Mouse (Mus musculus) stomach, postnatal 0 days (tissue): Measurements from ENCODE around the gene Rapgef3. TPM values are rescaled to one million over a fixed set of nuclear protein-coding genes. Genes with fewer than 3 reads are reported as not detected.

Experiments used
- ATAC-seq: fragments of 200-750 bp; cut with Nextera tagmentation; 2 replicates; pipeline ENCODE4 v1.8.0; 2017; ENCODE audit not compliant: low FRiP score, low TSS enrichment
- DNase-seq: peaks from one replicate; pipeline ENCODE4 v3.0.0-alpha.2; 2016; ENCODE audit warnings: low spot score
- H3K27ac ChIP-seq: fragments of 300-500 bp; sonication (generic); replicated peaks from 2 replicates; pipeline ENCODE4 v1.5.1; 2014; ENCODE audit warnings: mild to moderate bottlenecking, control low read depth
- H3K27me3 ChIP-seq: fragments of 300-500 bp; sonication (generic); 2 replicates; pipeline ENCODE4 v1.6.1; 2014; ENCODE audit warnings: low read length; ENCODE audit not compliant: control insufficient read depth, insufficient read depth
- H3K36me3 ChIP-seq: fragments of 300-500 bp; sonication (generic); 2 replicates; pipeline ENCODE4 v1.6.1; 2014; ENCODE audit warnings: low read length, mixed read lengths; ENCODE audit not compliant: control insufficient read depth, insufficient read depth
- H3K4me1 ChIP-seq: fragments of 300-500 bp; sonication (generic); replicated peaks from 2 replicates; pipeline ENCODE4 v1.6.1; 2014; ENCODE audit warnings: antibody characterized with exemption; ENCODE audit not compliant: control insufficient read depth, insufficient read depth
- H3K4me2 ChIP-seq: fragments of 300-500 bp; sonication (generic); replicated peaks from 2 replicates; pipeline ENCODE4 v1.6.1; 2014; ENCODE audit warnings: low read depth, mild to moderate bottlenecking, control low read depth, moderate library complexity
- H3K4me3 ChIP-seq: fragments of 300-500 bp; sonication (generic); 2 replicates; pipeline ENCODE4 v1.5.1; 2014; ENCODE audit warnings: low read depth, low read length, control low read depth
- H3K9ac ChIP-seq: fragments of 300-500 bp; sonication (generic); 2 replicates; pipeline ENCODE4 v1.6.1; 2014; ENCODE audit warnings: mild to moderate bottlenecking, low read length, control low read depth, mixed read lengths
- H3K9me3 ChIP-seq: fragments of 300-500 bp; sonication (generic); 2 replicates; pipeline ENCODE4 v1.6.1; 2016; ENCODE audit warnings: low read length; ENCODE audit not compliant: control insufficient read depth
- CTCF ChIP-seq: IDR thresholded peaks from 2 replicates; pipeline ENCODE4 v1.5.1; 2016; ENCODE audit warnings: antibody characterized with exemption, low read depth, mild to moderate bottlenecking, moderate library complexity
- EP300 ChIP-seq: optimal IDR thresholded peaks from 2 replicates; pipeline ENCODE3; 2016; ENCODE audit warnings: antibody characterized with exemption
- WGBS: fragments of 180-500 bp; shearing (Covaris S2); extraction: QIAGEN DNeasy Blood & Tissue Kit; methylation state at CpG from one replicate; pipeline ENCODE4 v1.1.7; 2014; 5-methylcytosine and 5-hydroxymethylcytosine counted together
- polyA plus RNA-seq: library from polyadenylated mRNA; unstranded; fragments of >200 nt; fragmentation: Nextera tagmentation; extraction: Ambion mirVana; gene quantifications from 2 replicates; pipeline ENCODE4 v1.2.1, GENCODE M21; 2015

The Rapgef3 gene
- polyA plus RNA-seq, 1 experiment from 2014 or later, result 3.2 TPM

GRCm38 (mm10) chr15:97743210-97743609 is 24.6 kb downstream of the Rapgef3 start:
- WGBS, result 79% methylated on average over 5 of the region's 5 CpGs
- no peak for DNase-seq
- no peaks in the 10 kb centered on the region for H3K4me1 ChIP-seq
- no peak overlapping the region for H3K4me3 ChIP-seq
- no peak overlapping the region for H3K9ac ChIP-seq
- TF ChIP-seq CTCF, result no peak
- no peak for TF ChIP-seq EP300
- H3K36me3 ChIP-seq, result no peaks in the 10 kb centered on the region
- H3K27ac ChIP-seq, result no peak overlapping the region
- no peak overlapping the region for H3K4me2 ChIP-seq
- no peaks in the 10 kb centered on the region for H3K27me3 ChIP-seq
- H3K9me3 ChIP-seq, result no peaks in the 10 kb centered on the region
- ATAC-seq, result no peak

DNA sequence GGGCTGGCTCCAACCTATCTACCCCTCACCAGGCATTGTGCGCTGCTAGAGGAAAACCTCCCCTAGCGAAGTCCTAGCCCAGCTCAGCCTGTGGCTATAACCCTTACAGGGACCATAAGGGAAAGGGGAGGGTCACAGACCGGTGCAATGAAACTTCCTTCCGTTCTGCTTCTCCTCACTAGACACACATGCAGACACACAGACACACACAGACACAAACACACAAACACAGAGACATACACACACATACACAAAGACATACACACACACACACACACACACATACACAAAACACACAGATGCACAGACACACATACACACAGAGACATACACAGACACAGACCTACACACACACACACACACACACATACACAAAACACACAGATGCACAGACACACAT is 25.2 kb downstream of the Rapgef3 start:
- Histone ChIP-seq H3K4me2 (no peak overlapping the region), H3K36me3 (no peaks in the 10 kb centered on the region), H3K4me3 (no peak overlapping the region), H3K4me1 (no peaks in the 10 kb centered on the region), H3K9me3 (no peaks in the 10 kb centered on the region), H3K9ac (no peak overlapping the region), H3K27me3 (no peaks in the 10 kb centered on the region), H3K27ac (no peak overlapping the region)
- no peak for ATAC-seq
- WGBS, result 81% methylated on average over 4 of the region's 4 CpGs
- TF ChIP-seq CTCF (no peak), EP300 (no peak)
- DNase-seq, result no peak

- no peak overlapping the region for H3K27ac ChIP-seq
- ATAC-seq, result no peak
- no peaks in the 10 kb centered on the region for H3K27me3 ChIP-seq
- no peaks in the 10 kb centered on the region for H3K36me3 ChIP-seq
- H3K9ac ChIP-seq, result no peak overlapping the region
- DNase-seq, result no peak
- H3K4me1 ChIP-seq, result no peaks in the 10 kb centered on the region
- no peaks in the 10 kb centered on the region for H3K9me3 ChIP-seq
- TF ChIP-seq EP300 (no peak), CTCF (no peak)
- WGBS, result 64% methylated on average over 7 of the region's 7 CpGs
- H3K4me3 ChIP-seq, result no peak overlapping the region
- no peak overlapping the region for H3K4me2 ChIP-seq
These were observed 25.7 kb downstream of the Rapgef3 start for GRCm38 (mm10) chr15:97742074-97742473.

DNA sequence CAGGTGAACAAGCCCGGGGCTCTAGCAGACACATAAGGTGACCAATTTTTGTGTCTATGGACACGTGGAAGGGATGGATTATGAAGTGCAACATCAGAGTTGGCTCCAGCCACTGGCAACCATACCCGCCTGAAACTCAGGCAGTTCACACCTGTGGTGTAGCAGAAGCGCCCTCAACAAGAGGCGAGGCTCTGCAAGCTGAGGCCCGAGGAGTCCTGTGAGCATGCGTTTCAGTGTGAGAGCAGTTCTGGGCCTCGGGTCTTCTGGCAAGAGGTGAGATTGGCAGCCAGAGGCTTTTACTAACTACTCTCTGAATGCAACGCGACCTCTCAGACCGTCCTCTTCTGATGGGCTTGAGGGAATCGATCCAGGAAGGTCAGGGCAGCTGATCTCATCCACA is 26.1 kb downstream of the Rapgef3 start:
- no peak for TF ChIP-seq EP300
- no peak for TF ChIP-seq CTCF
- DNase-seq (no peak), ATAC-seq (no peak)
- no peak overlapping the region for H3K4me2 ChIP-seq
- H3K27ac ChIP-seq, result no peak overlapping the region
- no peaks in the 10 kb centered on the region for H3K4me1 ChIP-seq
- no peak overlapping the region for H3K4me3 ChIP-seq
- H3K27me3 ChIP-seq, result no peaks in the 10 kb centered on the region
- H3K9me3 ChIP-seq, result no peaks in the 10 kb centered on the region
- 74% methylated on average over 12 of the region's 12 CpGs for WGBS
- H3K9ac ChIP-seq, result no peak overlapping the region
- no peaks in the 10 kb centered on the region for H3K36me3 ChIP-seq

GRCm38 (mm10) chr15:97740283-97740732 is 27.5 kb downstream of the Rapgef3 start:
- no peak overlapping the region for H3K4me3 ChIP-seq
- TF ChIP-seq CTCF (no peak), EP300 (no peak)
- H3K4me1 ChIP-seq, result no peaks in the 10 kb centered on the region
- H3K27me3 ChIP-seq, result no peaks in the 10 kb centered on the region
- H3K9me3 ChIP-seq, result no peaks in the 10 kb centered on the region
- no peak for ATAC-seq
- no peak overlapping the region for H3K9ac ChIP-seq
- 72% methylated on average over 9 of the region's 9 CpGs for WGBS
- DNase-seq, result no peak
- no peak overlapping the region for H3K4me2 ChIP-seq
- no peaks in the 10 kb centered on the region for H3K36me3 ChIP-seq
- H3K27ac ChIP-seq, result no peak overlapping the region

- Histone ChIP-seq H3K4me3 (no peak overlapping the region), H3K4me1 (no peaks in the 10 kb centered on the region), H3K27ac (no peak overlapping the region), H3K27me3 (no peaks in the 10 kb centered on the region), H3K9ac (no peak overlapping the region), H3K9me3 (no peaks in the 10 kb centered on the region), H3K36me3 (no peaks in the 10 kb centered on the region), H3K4me2 (no peak overlapping the region)
- DNase-seq (no peak), ATAC-seq (no peak)
- 70% methylated on average over 7 of the region's 7 CpGs for WGBS
- TF ChIP-seq CTCF (no peak), EP300 (no peak)
These were observed 28.8 kb downstream of the Rapgef3 start for GRCm38 (mm10) chr15:97738923-97739322.

DNA sequence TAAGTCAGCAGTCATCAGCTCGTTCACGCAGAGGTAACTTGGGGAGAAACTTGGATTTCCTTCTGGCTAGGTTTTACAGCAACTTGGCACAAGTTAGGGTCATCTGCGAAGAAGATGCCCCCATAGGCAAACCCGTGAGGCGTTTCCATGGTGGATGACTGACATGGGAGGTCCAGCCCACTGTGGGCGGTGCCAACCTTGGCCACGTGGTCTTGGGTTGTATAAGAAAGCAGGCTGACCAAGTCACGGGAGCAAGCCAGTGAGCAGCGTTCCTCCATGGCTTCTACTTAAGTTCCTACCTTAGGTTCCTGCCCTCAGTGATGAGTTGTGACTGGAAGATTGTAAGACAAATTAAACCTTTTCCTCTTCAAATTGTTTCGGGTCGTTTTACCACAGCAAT is 35.8 kb downstream of the Rapgef3 start:
- Histone ChIP-seq H3K9me3 (no peaks in the 10 kb centered on the region), H3K36me3 (no peaks in the 10 kb centered on the region), H3K27me3 (no peaks in the 10 kb centered on the region), H3K4me1 (no peaks in the 10 kb centered on the region), H3K4me2 (no peak overlapping the region), H3K9ac (no peak overlapping the region), H3K27ac (no peak overlapping the region), H3K4me3 (no peak overlapping the region)
- WGBS, result 86% methylated on average over 11 of the region's 11 CpGs
- DNase-seq (no peak), ATAC-seq (no peak)
- TF ChIP-seq EP300 (no peak), CTCF (no peak)
